Mouse (Mus musculus) ES-E14 (cell line): ENCODE results near the gene Ucp3. TPM values are rescaled to one million over a fixed set of nuclear protein-coding genes. Genes with fewer than 3 reads are reported as not detected.

ENCODE experiments used
- DNase-seq: peaks from one replicate; pipeline ENCODE4 v3.0.0-alpha.2; 2013; ENCODE audit warnings: low read depth, low spot score
- H3K27ac ChIP-seq: 2 replicates; pipeline ENCODE4 v1.5.1; 2012; ENCODE audit warnings: low read depth, mild to moderate bottlenecking, low read length, moderate library complexity, mixed read lengths; ENCODE audit not compliant: poor library complexity, insufficient read depth, severe bottlenecking
- H3K36me3 ChIP-seq: 2 replicates; pipeline ENCODE4 v1.6.1; 2012; ENCODE audit warnings: mild to moderate bottlenecking, low read length, moderate library complexity, mixed read lengths; ENCODE audit not compliant: control insufficient read depth, poor library complexity, insufficient read depth, severe bottlenecking
- H3K4me1 ChIP-seq, 2 experiments: fragments of 150-350 bp in 1 of 2; sonication (generic) in 1 of 2; 2 replicates each; pipeline ENCODE4 v1.6.1; 2012; ENCODE audit warnings: low read length in 2 of 2, mild to moderate bottlenecking in 1 of 2, mixed read lengths in 1 of 2; ENCODE audit not compliant: control insufficient read depth in 2 of 2, insufficient read depth in 2 of 2, poor library complexity in 1 of 2
- H3K4me3 ChIP-seq, 2 experiments: fragments of 150-350 bp in 1 of 2; sonication (generic) in 1 of 2; 2 replicates each; pipeline ENCODE4 v1.5.1; 2012; ENCODE audit warnings: low read length in 2 of 2, low read depth in 1 of 2, mild to moderate bottlenecking in 1 of 2, mixed read lengths in 1 of 2; ENCODE audit not compliant: insufficient read depth in 1 of 2, poor library complexity in 1 of 2, severe bottlenecking in 1 of 2
- H3K9ac ChIP-seq: 2 replicates; pipeline ENCODE4 v1.6.1; 2012; ENCODE audit warnings: low read depth, mild to moderate bottlenecking, low read length, mixed read lengths; ENCODE audit not compliant: poor library complexity, insufficient read depth, severe bottlenecking
- H3K9me3 ChIP-seq: fragments of 150-350 bp; sonication (generic); 2 replicates; pipeline ENCODE4 v1.6.1; 2012; ENCODE audit warnings: low read depth, mild to moderate bottlenecking, low read length; ENCODE audit not compliant: control insufficient read depth, insufficient read depth
- CHD2 ChIP-seq: IDR thresholded peaks from 2 replicates; pipeline ENCODE4 v1.6.1; 2014; ENCODE audit warnings: mild to moderate bottlenecking, low read depth, low read length, inconsistent platforms
- HCFC1 ChIP-seq: IDR thresholded peaks from 2 replicates; pipeline ENCODE4 v1.6.1; 2012; ENCODE audit warnings: low read length, inconsistent platforms, borderline replicate concordance; ENCODE audit not compliant: insufficient read depth
- MAFK ChIP-seq: IDR thresholded peaks from 2 replicates; pipeline ENCODE4 v1.6.1; 2014; ENCODE audit warnings: mild to moderate bottlenecking, low read depth, low read length, inconsistent platforms; ENCODE audit not compliant: insufficient read depth
- ZC3H11A ChIP-seq: IDR thresholded peaks from 2 replicates; pipeline ENCODE4 v1.6.1; 2012; ENCODE audit warnings: low read depth, mild to moderate bottlenecking, inconsistent platforms, low read length, borderline replicate concordance
- ZNF384 ChIP-seq: IDR thresholded peaks from 2 replicates; pipeline ENCODE4 v1.6.1; 2012; ENCODE audit warnings: low read depth, low read length, inconsistent platforms
- in situ Hi-C, 2 experiments: fragments of 600-800 bp; cut with MboI; formaldehyde crosslinking; loops; one replicate each; pipeline ENCODE4 v1.15.1; 2025; ENCODE audit warnings: low sequenced_read_pairs in 2 of 2, inconsistent platforms in 1 of 2; ENCODE audit not compliant: unreplicated experiment in 2 of 2
- total RNA-seq: library from RNA; depleted of rRNA; stranded (reverse); fragments of 300-350 nt; gene quantifications from 2 replicates; pipeline ENCODE4 v1.2.3, GENCODE M21; 2012

Gene Ucp3
- total RNA-seq, 1 experiment: not detected

DNA sequence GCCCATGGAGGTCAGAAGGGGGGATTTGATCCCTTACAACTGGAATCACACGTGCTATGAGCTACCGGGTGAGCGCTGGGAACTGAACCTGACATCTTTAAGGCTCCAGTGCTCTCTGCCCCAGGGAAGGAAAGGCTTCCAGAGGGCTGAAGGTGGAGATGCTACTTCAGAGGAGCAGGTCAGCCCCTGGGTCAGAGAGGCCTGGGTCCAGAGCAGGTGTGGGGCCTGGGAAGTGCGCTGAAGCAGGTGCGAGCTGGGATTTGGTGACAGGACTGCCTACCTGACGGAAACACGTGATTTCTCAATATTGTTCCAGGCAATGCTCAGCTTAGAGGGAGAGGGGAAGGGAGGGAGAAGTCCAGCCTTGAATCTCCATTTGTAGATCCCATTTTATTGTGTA lies 8.5 kb upstream of the Ucp3 start:
- no peaks in the 10 kb centered on the region for H3K9me3 ChIP-seq
- H3K36me3 ChIP-seq: peaks cover 4% of the 10 kb centered on the region; the same call in 1 of the 2 replicates
- in situ Hi-C loops: no loop called here
- no peak for DNase-seq
- H3K27ac ChIP-seq: no peak overlapping the region
- no peaks in the 10 kb centered on the region for H3K4me1 ChIP-seq
- no peak overlapping the region for H3K9ac ChIP-seq
- TF ChIP-seq MAFK (no peak), ZC3H11A (no peak), ZNF384 (no peak), HCFC1 (no peak), CHD2 (no peak)
- H3K4me3 ChIP-seq: no peak overlapping the region

DNA sequence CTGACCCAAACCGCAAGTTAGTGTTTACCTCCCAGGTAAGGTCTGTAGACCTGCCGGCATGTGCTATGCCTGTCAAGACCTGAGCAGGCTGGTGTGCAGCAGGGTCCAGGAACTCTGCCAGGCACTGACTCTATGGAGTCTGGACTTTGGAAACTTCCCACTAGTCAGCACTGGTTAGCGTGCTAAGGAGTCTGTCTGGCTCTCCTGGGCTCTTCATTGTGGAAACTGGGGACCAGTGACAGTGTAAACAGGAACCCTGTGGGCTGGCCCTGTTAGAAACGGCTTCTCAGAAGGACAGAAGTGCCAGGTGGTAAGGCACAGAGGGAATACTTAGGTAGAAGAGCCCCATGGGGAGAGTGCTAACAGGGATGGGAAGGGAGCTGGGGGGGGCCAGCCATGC lies 7.5 kb upstream of the Ucp3 start:
- no peak for TF ChIP-seq ZNF384
- TF ChIP-seq HCFC1: no peak
- no peak for TF ChIP-seq ZC3H11A
- TF ChIP-seq CHD2: no peak
- no peak for TF ChIP-seq MAFK
- H3K9me3 ChIP-seq: no peaks in the 10 kb centered on the region
- H3K4me3 ChIP-seq: no peak overlapping the region
- no peak overlapping the region for H3K27ac ChIP-seq
- H3K9ac ChIP-seq: no peak overlapping the region
- DNase-seq: no peak
- in situ Hi-C loops: no loop called here
- H3K4me1 ChIP-seq: no peaks in the 10 kb centered on the region
- peaks cover 6% of the 10 kb centered on the region; the same call in 1 of the 2 replicates for H3K36me3 ChIP-seq

DNA sequence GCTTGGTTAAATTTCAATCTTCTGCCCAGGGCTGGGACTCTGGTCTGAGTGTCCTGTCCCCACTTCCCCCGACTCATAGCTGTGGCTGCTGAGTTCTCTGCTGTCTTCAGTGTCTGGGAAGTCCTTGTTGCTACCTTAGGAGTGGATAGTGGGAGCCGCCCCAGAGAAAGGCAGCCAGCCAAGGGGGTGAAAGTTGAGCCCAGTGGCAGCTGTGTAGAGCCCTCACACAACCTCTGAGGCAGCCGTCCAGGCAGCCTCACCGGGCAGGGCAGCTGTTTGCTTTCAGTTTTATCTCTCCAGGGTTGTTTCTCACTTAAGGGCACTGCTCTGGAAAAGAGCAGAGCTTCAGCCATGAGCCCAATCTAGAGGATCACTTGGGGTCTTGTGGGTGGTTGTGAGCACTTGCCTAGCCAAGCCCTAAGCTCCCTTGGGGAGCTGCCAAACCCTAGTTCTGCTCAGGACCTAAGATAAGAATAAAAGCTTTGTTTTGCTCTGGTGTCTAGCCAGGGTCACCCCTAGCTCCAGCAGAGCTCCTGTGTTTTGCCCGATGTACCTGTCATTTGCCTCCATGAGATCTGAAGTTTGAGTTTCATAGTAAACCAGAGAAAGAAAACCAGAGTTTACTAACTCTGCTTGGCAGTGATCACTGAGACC lies 7.0 kb upstream of the Ucp3 start:
- no peak overlapping the region for H3K4me3 ChIP-seq
- H3K27ac ChIP-seq: no peak overlapping the region
- H3K9ac ChIP-seq: no peak overlapping the region
- no peak for DNase-seq
- in situ Hi-C loops: no loop called here
- H3K36me3 ChIP-seq: peaks cover 6% of the 10 kb centered on the region; the same call in 1 of the 2 replicates
- H3K9me3 ChIP-seq: no peaks in the 10 kb centered on the region
- H3K4me1 ChIP-seq: no peaks in the 10 kb centered on the region
- no peak for TF ChIP-seq MAFK
- no peak for TF ChIP-seq ZC3H11A
- TF ChIP-seq HCFC1: no peak
- no peak for TF ChIP-seq CHD2

DNA sequence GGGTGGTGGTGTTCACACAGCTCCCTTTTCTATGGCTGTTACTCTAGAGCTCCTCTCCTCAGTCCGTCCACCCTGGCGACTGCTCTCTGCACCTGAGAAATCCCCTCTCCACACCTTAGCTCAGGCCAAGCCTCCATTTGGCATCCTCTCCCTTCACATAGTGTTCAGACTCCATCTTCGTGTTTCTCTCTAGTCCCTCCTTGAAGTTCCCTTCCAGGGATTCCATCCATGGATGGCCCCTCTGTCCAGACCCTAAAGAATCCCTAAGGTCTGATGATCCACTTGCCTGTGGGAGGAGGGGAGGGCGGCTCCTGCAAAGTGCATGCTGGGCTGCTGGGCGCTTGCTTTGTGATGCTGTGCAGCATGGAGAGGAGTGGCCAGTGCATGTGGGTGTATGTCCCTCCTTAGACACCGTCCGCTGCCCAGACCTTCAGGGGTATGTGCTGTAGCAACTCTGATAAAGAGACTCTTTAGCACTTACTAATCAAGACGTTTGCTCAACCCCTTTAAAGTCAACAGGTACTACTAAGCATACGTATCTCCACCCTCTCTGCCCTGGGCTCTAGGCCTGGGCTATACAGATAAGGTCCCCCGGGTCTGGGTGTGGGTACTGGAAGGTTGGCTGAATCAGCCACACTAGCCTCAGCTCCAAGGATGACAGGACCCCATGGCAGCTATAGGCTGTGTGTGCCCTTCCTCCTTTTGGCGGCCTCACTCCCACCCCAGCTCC lies 5.8 kb upstream of the Ucp3 start:
- in situ Hi-C loops: no loop called here
- peaks cover 6% of the 10 kb centered on the region; the same call in 1 of the 2 replicates for H3K36me3 ChIP-seq
- H3K9ac ChIP-seq: no peak overlapping the region
- DNase-seq: no peak
- H3K9me3 ChIP-seq: no peaks in the 10 kb centered on the region
- H3K4me1 ChIP-seq: no peaks in the 10 kb centered on the region
- TF ChIP-seq CHD2: no peak
- no peak for TF ChIP-seq ZNF384
- TF ChIP-seq MAFK: no peak
- no peak for TF ChIP-seq ZC3H11A
- TF ChIP-seq HCFC1: no peak
- no peak overlapping the region for H3K4me3 ChIP-seq
- no peak overlapping the region for H3K27ac ChIP-seq
